20 mouse cellular contexts compared by ENCODE assay signal in the genomic region with DNA sequence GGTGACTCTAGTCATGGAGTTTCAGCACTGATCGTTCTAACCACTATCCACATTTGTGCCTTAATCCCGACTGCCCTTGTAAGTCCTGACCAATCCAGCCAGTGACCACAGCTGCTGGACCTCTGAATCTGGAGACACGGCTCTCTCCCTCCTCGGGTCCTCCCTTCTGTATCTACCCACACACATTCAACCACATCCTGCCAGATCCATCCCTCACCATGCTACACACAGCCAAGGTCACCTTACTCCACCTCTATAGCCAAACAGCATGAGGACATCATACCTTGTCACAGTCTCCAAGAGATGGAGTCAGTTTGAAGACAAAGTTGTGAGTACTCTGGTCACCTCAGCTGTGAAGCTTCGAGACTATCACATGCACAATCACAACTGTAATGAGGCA.
DNase-seq lines count a peak whose midpoint lies in the region; ATAC-seq and TF ChIP-seq lines count a peak whose summit lies in the region.
"Had no signal": no experiment of that assay in that cellular context is flagged by ENCODE, and none has a peak within 500 bp of the region (broad histone marks: within the 10 kb centered on the region; RNA-seq: fewer than 3 reads in every experiment).

No protein-coding gene starts in this region.

- WGBS in heart, adult 2 months, result 65% methylated on average over 5 of the region's 5 CpGs
- WGBS in heart, postnatal 0 days, result 74% methylated on average over 5 of the region's 5 CpGs
- WGBS in heart, embryonic 10.5 days, result 81% methylated on average over 5 of the region's 5 CpGs

- no peaks in the 10 kb centered on the region for H3K9me3 ChIP-seq in heart, postnatal 0 days (replicated peaks; ENCODE audit: control insufficient read depth, low read length)
- H3K9me3 ChIP-seq in heart, embryonic 10.5 days, result no peaks in the 10 kb centered on the region
- H3K9me3 ChIP-seq: embryonic facial prominence, embryonic 12.5 days; hindbrain, embryonic 13.5 days; intestine, embryonic 15.5 days had no signal

- H3K79me2 ChIP-seq in heart, adult 2 months (replicated peaks; ENCODE audit: control insufficient read depth, insufficient read depth, low read length), result no peaks in the 10 kb centered on the region

- no peak for TF ChIP-seq CTCF in heart, adult 2 months (IDR thresholded peaks at IDR 0.05)
- TF ChIP-seq CTCF in heart, postnatal 0 days (IDR thresholded peaks at IDR 0.05; ENCODE audit: low read depth), result no peak

- H3K4me3 ChIP-seq in heart, adult 2 months, result no peak overlapping the region
- no peak overlapping the region for H3K4me3 ChIP-seq in heart, postnatal 0 days (ENCODE audit: low read depth, low read length)
- H3K4me3 ChIP-seq in heart, embryonic 10.5 days, result no peak overlapping the region
- H3K4me3 ChIP-seq: embryonic facial prominence, embryonic 12.5 days; hindbrain, embryonic 13.5 days; intestine, embryonic 15.5 days had no signal

- no peak for TF ChIP-seq POLR2A in heart, adult 2 months (IDR thresholded peaks at IDR 0.05; ENCODE audit: insufficient read depth, low read depth, low read length)

- peak overlapping the region; percentile 50 for H3K27ac ChIP-seq in heart, adult 2 months
- peak overlapping the region; percentile 89 for H3K27ac ChIP-seq in heart, postnatal 0 days (ENCODE audit: low read depth)
- H3K27ac ChIP-seq in heart, embryonic 10.5 days, result no peak overlapping the region
- H3K27ac ChIP-seq: embryonic facial prominence, embryonic 12.5 days; hindbrain, embryonic 13.5 days; hindbrain, postnatal 0 days; intestine, embryonic 15.5 days had no signal

- no peak overlapping the region for H3K9ac ChIP-seq in heart, adult 2 months (ENCODE audit: low read depth, low read length)
- H3K9ac ChIP-seq in heart, postnatal 0 days (replicated peaks; ENCODE audit: low read depth, low read length), result no peak overlapping the region
- H3K9ac ChIP-seq: embryonic facial prominence, embryonic 12.5 days; hindbrain, embryonic 13.5 days; intestine, embryonic 15.5 days had no signal

- no peak for DNase-seq in heart, adult 2 months
- no peak for DNase-seq in heart, adult 18-20 months
- no peak for DNase-seq in heart, postnatal 0 days (ENCODE audit: low spot score)
- DNase-seq in heart, embryonic 10.5 days (ENCODE audit: low spot score), result no peak
- no peak for DNase-seq in right cerebral cortex, postnatal 25 days
- DNase-seq in lung, postnatal 10 days, result no peak
- DNase-seq: adrenal gland, adult 8-10 months; adrenal gland, postnatal 36 days; cerebellum, adult 11 months; cerebellum, adult 8-10 months; cerebellum, postnatal 14 days; embryo, embryonic 11 days; gastrocnemius, postnatal 14 days; kidney, adult 2 months had no signal

- no peak overlapping the region for H3K4me2 ChIP-seq in heart, postnatal 0 days (ENCODE audit: low read depth, low read length)
- H3K4me2 ChIP-seq: embryonic facial prominence, embryonic 12.5 days; hindbrain, embryonic 13.5 days; intestine, embryonic 15.5 days had no signal

- H3K4me1 ChIP-seq in heart, adult 2 months (ENCODE audit: control insufficient read depth, insufficient read depth, low read length), result peaks cover 20% of the 10 kb centered on the region
- peaks cover 36% of the 10 kb centered on the region for H3K4me1 ChIP-seq in heart, postnatal 0 days (ENCODE audit: control insufficient read depth, insufficient read depth)
- peaks cover 6% of the 10 kb centered on the region; the same call in 1 of the 2 replicates for H3K4me1 ChIP-seq in heart, embryonic 10.5 days
- H3K4me1 ChIP-seq: embryonic facial prominence, embryonic 12.5 days; intestine, embryonic 15.5 days had no signal

- TF ChIP-seq EP300 in heart, adult 2 months (IDR thresholded peaks at IDR 0.05; ENCODE audit: insufficient read depth, low read depth, low read length), result no peak
- TF ChIP-seq EP300 in heart, postnatal 0 days (IDR thresholded peaks at IDR 0.05; ENCODE audit: low read depth), result no peak

- H3K27me3 ChIP-seq in heart, adult 2 months (ENCODE audit: control insufficient read depth, insufficient read depth, low read length), result no peaks in the 10 kb centered on the region
- H3K27me3 ChIP-seq in heart, postnatal 0 days (ENCODE audit: control insufficient read depth, insufficient read depth, low read length), result no peaks in the 10 kb centered on the region
- H3K27me3 ChIP-seq in heart, embryonic 10.5 days (ENCODE audit: insufficient read depth, poor library complexity, severe bottlenecking), result no peaks in the 10 kb centered on the region
- H3K27me3 ChIP-seq: embryonic facial prominence, embryonic 12.5 days; hindbrain, embryonic 13.5 days; intestine, embryonic 15.5 days had no signal

- ATAC-seq in heart, postnatal 0 days (ENCODE audit: insufficient read depth, low read depth), result no peak
- ATAC-seq in megakaryocyte, adult 5-6 weeks (ENCODE audit: poor library complexity, severe bottlenecking), result 0 out of 2 replicates have a peak, but pooled peaks have one; percentile 30
- ATAC-seq: forebrain, embryonic 16.5 days; hindbrain, postnatal 0 days; intestine, embryonic 15.5 days had no signal

- intact Hi-C loops in heart, adult 2 months (cut with DNase I), result no loop called here

- H3K36me3 ChIP-seq in heart, adult 2 months (ENCODE audit: control insufficient read depth, insufficient read depth, low read length), result peaks cover 7% of the 10 kb centered on the region
- peaks cover 8% of the 10 kb centered on the region; the same call in 1 of the 2 replicates for H3K36me3 ChIP-seq in heart, postnatal 0 days (replicated peaks; ENCODE audit: control insufficient read depth, insufficient read depth, low read length)
- no peaks in the 10 kb centered on the region for H3K36me3 ChIP-seq in heart, embryonic 10.5 days
- H3K36me3 ChIP-seq: embryonic facial prominence, embryonic 12.5 days; hindbrain, embryonic 13.5 days; intestine, embryonic 15.5 days had no signal
